Mouse (Mus musculus) spleen, postnatal 4 days (tissue): Measurements from ENCODE around the gene Rptor.

Experiments used
- DNase-seq, 2 experiments: peaks; one replicate each; pipeline ENCODE4 v3.0.0; 2022; ENCODE audit warnings: low spot score in 2 of 2

Gene Rptor

GRCm38 (mm10) chr11:119738990-119739846, 136.5 kb downstream of the Rptor start:
- DNase-seq = no peak

- DNase-seq = no peak
These were observed 138.7 kb downstream of the Rptor start for GRCm38 (mm10) chr11:119741401-119741800.

- DNase-seq = no peak
These were observed 141.7 kb downstream of the Rptor start for GRCm38 (mm10) chr11:119744436-119744835.

DNA sequence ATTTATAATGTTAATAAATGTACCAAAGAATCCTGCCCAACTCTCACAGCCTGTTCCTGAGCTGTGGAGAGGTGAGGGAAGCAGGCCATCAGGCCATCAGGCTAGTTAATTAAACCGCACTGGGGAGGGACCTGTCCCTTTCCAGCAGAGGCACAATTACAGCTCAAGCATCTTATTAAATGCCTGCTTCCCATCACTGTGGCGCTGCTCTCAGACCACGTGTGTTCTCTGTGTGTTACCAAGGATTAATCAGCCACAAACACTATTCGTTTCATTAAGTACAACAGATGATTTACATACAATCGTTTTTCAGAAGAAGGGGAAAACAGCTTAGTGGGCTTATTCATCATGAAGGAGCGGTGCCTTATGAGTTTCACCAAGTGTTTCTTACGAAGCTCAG, 142.6 kb downstream of the Rptor start:
- DNase-seq = no peak

DNA sequence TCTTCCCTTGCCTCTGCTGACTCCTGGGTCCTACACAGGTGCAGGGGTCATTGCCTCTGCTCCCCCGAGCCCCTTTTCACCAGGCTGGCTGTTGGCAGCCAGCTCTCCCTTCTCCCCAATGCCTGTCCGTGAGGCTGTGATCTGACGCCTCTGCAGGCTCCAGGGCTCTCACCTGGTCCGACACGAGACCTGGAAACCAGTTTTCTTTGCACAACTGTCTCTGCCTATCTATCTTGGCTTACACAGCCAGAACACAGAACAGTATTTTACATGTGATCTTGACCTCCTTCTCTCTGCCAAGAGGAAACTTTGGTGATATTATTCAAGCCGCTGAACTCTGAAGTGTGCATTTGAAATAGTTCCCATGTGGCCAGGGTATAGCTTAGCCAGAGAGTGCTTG, 151.8 kb downstream of the Rptor start:
- DNase-seq = no peak

- DNase-seq = no peak
These were observed 155.5 kb downstream of the Rptor start for GRCm38 (mm10) chr11:119758214-119758613.

DNA sequence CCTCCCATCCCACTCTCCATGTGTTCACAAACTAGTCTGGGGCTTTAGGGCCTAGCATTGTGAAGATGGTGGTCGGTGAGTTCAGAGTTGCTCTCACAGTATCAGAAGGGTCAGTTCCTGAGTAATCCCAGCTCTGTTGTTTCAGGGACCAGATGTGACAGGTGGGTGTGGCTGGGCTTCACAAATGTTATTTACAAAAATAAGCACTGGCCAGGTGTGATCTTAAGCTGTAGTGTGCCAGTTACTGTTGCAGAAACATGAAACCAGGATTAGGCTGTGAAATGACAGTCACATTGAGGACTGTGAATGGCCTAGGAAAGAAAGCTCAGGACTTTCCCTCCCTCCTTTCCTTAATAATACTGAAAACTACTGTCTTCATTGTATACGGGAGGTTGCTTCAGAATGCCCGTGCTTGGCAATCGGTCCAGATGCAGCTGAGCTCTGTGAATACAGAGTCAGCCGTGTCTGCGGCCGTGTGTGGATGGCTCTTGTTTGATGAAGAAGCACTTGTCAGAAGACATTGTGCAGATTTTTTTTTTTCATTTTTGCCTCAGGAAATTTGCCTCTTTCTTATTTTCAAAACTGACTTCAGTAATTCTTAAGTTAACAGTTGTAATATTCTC, 156.1 kb downstream of the Rptor start:
- no peak for DNase-seq

GRCm38 (mm10) chr11:119762911-119763310, 160.2 kb downstream of the Rptor start:
- DNase-seq = no peak

GRCm38 (mm10) chr11:119766023-119766422, 163.3 kb downstream of the Rptor start:
- no peak for DNase-seq

DNA sequence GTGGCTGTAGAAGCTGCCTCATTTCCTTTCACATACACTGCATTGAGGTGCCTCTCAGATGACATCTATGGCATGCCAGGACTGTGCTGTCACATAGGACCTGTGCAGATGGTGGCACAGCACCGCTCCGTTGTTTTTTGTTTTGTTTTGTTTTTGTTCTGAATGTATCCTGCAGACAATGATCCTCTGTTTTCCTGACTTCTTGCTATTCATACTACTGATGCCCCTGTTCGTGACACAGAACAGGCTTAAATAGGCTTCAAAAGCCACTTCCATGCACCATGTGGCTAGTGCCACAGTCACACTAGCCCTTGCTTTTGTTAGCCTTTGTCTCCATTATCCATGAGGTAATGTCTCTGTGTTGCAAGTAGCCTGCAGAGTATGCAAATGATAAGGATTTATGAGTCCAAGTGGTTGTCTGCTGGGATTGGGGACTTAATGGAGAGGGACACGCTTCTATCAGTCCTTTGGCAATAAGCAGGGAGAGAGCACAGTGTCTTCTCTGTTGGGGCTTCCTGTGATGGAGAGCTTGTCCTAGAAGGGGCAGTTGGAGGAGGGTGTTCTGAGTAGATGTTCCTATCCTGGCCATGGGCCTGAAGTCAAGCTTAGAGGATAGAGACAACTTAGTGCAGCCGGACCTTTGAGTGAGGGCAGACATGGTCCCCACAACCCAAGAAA, 164.2 kb downstream of the Rptor start:
- no peak for DNase-seq

DNA sequence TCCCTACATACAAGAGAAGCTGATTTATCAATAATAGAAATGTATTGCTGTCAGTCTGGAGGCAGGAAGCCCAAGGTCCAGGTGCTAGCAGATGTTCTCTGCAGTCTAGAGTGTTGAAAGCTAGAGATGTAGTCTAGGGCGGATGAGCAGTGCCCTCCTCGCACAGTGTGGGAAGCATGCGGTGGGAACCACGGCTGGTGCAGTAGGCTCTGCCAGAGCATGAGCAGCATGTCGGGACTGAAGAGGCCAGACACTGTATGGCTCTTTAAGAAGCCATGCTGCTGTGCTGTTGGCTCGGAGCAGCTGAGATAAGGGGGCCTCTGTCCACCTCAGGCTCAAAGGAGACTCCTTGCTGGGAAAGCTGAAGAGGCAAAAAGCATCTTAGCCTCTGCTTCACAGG, 164.8 kb downstream of the Rptor start:
- no peak for DNase-seq

GRCm38 (mm10) chr11:119768511-119768910, 165.8 kb downstream of the Rptor start:
- no peak for DNase-seq

DNA sequence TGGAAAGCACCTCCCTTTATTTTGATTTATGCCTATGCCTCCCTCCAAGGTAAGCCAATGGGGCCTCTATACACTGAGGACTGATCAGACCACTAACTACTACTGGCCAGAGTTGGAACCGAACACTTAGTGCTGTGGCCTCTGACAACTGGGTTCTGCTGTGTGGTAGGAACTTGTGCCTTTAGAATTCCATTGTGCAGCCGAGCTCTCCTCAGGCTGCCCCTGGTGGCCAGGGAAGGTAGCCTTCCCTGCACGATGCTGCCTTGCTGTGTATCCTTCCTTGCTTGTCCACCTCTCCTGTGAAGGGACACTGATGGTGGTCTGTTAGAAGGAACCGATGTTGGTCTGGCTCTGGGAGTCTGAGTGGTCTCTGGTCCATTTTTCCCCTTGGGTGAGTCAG, 167.0 kb downstream of the Rptor start:
- no peak for DNase-seq

- DNase-seq = no peak
These were observed 168.3 kb downstream of the Rptor start for GRCm38 (mm10) chr11:119770985-119771384.

- no peak for DNase-seq
These were observed 170.2 kb downstream of the Rptor start for GRCm38 (mm10) chr11:119772896-119773295.

DNA sequence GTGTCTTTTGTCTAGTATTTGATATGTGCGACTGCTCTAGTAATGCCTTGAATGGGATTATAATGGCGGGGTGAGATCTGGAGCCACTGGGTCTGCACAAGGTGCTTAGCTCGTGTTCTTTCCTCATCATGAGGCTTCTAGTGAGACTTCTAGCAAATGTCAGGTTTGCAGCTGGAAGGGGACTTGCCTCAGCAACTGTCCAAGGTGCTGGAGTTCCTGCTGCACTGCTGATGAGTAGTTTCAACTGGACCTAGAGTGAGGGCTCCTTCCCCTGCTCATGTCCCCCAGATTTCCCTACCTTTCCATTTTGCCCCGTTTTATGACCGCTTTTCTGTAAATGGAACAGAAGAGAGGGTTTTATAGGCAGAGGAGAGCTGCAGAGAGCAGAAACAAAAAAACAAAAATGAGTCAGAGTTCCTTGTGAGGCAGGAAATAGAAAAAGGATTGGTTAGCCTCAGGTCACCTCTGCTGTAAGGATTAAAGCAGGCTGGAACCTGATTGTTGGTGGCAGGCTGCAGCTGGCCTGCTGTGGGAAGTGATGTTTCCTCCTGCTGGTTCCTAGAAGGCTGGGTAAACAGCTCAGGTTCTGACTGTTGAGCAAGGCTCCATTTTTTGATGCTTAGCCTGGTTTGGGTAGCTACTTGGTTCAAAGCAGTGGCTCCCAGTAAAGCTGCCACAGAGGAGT, 172.5 kb downstream of the Rptor start:
- DNase-seq = no peak

DNA sequence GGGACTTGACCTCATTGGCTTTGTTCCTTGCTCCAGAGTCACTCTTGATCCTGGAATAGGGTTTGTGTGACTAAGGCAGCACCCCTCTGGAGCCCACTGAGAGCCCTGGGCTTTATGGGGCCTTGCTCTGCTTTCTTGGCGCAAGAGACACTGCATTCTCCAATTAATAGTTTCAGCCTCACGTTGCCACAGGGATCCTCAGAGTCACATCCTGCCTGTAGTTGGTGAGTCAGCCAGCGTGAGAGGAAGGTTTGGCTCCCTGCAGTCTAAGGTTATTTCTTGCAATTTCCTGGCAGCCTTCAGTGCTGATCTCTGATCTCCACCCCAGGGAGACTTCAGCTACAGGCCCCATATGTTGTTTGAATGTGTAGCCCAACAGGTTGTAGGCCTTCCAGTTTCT, 174.5 kb downstream of the Rptor start:
- no peak for DNase-seq

GRCm38 (mm10) chr11:119777872-119778271, 175.2 kb downstream of the Rptor start:
- no peak for DNase-seq

GRCm38 (mm10) chr11:119780290-119780689, 177.6 kb downstream of the Rptor start:
- no peak for DNase-seq

GRCm38 (mm10) chr11:119781165-119781564, 178.5 kb downstream of the Rptor start:
- DNase-seq = no peak

- DNase-seq = no peak
These were observed 179.0 kb downstream of the Rptor start for GRCm38 (mm10) chr11:119781726-119782125.

GRCm38 (mm10) chr11:119783653-119784052, 180.9 kb downstream of the Rptor start:
- no peak for DNase-seq
